Mouse (Mus musculus) left cerebral cortex, postnatal 36 days (tissue): ENCODE results near the gene Ube4b. TPM values are rescaled to one million over a fixed set of nuclear protein-coding genes. Genes with fewer than 3 reads are reported as not detected.

Source experiments
- DNase-seq, 2 experiments: peaks; one replicate each; pipeline ENCODE4 v3.0.0; 2021 to 2022; ENCODE audit warnings: low spot score in 2 of 2, mixed read lengths in 1 of 2
- intact Hi-C: fragments of 180-260 bp; cut with DNase I; formaldehyde crosslinking; loops from one replicate; pipeline ENCODE4 v1.15.1; 2025
- total RNA-seq, 2 experiments: library from RNA; stranded (reverse); gene quantifications; 2 replicates each; pipeline ENCODE4 v1.2.3; 2021

Ube4b gene
- total RNA-seq, 2 experiments from 2014 or later: 106 to 113 TPM

GRCm38 (mm10) chr4:149283018-149283417, 143.5 kb downstream of the Ube4b start:
- intact Hi-C loops: no loop called here
- no peak for DNase-seq

GRCm38 (mm10) chr4:149282025-149282738, 144.4 kb downstream of the Ube4b start:
- intact Hi-C loops: no loop called here
- no peak for DNase-seq

Other genes with a start within 250 kb of the Ube4b start
- 100 to 1,000 TPM; 448 to 452 TPM for gene Kif1b, start 119.1 kb downstream of the Ube4b start, total RNA-seq
- 1 to 10 TPM in 1 of 2 experiments, under 1 TPM in 1; 0.57 to 1.3 TPM for gene Rbp7, start 28.2 kb upstream of the Ube4b start, total RNA-seq
- gene Tmem274, start 50.6 kb upstream of the Ube4b start, total RNA-seq: not detected
- gene Nmnat1, start 58.5 kb upstream of the Ube4b start, total RNA-seq: 1 to 10 TPM; 9.1 to 9.8 TPM
- 10 to 100 TPM; 16.8 to 17.4 TPM for gene Lzic, start 58.5 kb upstream of the Ube4b start, total RNA-seq
- 10 to 100 TPM; 36.7 to 43.5 TPM for gene Ctnnbip1, start 91.5 kb upstream of the Ube4b start, total RNA-seq
- gene Clstn1, start 159.7 kb upstream of the Ube4b start, total RNA-seq: 1,000 to 10,000 TPM; 1,328 to 1,609 TPM